Mouse (Mus musculus) c-Kit-positive CD71-positive TER-119-negative erythroid progenitor cells, embryonic 14.5 days (primary cell): ENCODE measurements around the gene Lypd4.
"Not testable (repeated sequence)": the region's sequence is repeated elsewhere in the genome, so short reads cannot be mapped to it uniquely, and the experiment has no call there.

Experiments
- DNase-seq: peaks from one replicate; pipeline ENCODE4 v3.0.0-alpha.2; 2013; ENCODE audit warnings: low read depth

Lypd4 gene

DNA sequence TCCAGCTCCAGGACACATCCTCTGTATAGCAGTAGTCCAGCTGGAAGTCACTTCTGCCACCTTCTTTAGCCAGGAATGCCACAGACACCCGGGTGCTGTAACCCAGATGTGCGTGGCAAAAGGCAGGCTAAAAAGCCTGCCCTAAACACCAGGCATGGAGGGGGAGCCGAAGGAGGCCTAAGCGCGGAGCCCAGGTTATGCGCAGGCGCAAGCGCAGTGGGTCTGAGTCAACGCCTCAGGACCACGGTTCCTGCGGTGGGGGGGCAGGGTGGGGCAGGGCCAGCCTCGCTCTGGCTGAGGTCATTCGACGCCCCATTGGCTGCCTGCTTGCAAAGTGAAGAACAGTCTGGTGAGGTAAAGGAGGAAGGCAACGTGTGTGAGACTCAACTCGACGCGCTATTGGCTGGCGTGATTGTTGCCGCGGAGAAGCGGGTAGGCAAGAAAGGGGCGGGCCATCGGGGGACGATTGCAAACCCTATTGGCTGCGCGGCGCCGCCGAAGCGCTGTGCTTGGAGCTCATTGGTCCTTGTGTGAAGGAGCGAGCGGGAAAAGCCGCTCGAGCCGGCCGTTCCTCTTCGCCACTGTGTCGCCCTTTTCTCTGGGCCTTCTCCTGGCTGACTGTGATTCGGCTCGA lies at the start of gene Lypd4, which contains the start of gene Dmrtc2:
TSS of gene Lypd4 (minus strand) at position 410 of the 634 bp plus-strand sequence.
TSS of gene Dmrtc2 (plus strand) at position 526 of the 634 bp plus-strand sequence.
- DNase-seq, result no peak

DNA sequence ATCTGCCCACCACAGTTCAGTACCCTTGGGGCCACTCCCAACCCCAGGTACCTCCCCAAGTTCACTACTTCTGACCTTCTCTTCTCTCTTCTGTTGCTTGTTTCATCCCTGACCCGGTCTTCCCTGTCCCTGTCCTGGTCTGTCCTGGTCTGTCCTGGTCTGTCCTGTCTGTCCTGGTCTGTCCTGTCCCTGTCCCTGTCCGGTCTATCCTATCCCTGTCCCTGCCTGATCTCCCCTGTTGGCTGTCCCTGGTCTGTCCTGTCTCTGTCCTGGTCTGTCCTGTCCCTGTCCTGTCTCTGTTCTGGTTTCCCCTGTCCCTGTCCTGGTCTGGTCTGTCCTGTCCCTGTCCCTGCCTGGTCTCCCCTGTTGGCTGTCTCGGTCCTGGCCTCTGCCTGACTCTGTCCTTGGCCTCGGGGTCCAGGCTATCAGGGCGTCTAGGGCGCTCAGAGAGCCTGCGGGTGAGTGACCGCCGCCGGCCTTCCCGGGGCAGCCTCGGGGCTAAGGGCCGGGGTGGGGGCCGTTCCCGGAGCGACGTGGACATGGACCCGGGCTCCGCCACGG lies 49.1 kb upstream of the Lypd4 start:
- DNase-seq, result no peak

DNA sequence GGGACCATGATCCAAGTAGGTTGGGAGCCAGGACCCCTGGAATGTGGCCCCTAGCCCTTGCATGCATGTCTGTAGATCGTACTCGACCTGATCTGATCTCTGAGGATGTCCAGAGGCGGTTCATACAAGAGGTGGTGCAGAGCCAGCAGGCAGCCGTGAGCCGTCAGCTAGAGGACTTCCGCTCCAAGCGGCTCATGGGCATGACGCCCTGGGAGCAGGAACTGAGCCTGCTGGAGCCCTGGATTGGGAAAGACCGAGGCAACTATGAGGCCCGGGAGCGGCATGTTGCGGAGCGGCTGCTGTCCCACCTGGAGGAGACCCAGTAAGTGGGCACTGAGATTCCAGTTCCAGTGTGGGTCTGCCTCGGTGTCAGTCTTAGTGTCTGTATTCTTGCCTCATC lies 42.7 kb upstream of the Lypd4 start:
- DNase-seq, result no peak

DNA sequence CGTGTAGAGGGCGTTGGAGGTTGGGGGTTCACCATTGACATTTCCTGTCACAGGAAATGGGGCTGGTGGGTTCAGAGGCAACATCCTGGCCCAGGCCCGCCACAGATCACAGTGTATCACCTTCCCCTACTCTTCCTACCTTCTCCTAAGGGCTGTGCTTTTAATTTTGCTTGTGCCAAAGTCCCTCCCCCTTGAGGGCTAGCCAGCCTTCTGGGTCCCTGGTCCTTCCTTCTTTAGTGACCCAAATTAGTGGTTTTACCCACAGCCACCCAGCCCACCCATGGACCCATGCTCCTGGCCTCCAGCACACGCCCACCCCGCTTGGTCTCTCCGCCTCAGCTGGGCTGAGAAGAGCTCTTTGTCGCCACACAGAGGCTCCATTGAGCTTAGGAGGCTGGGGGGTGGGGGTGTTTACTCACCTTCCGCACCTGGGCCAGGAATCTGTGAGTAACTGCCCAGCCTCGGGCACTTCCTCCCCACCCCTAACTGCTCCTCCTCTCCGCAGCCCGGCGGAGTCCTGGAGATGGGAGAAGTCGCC lies 37.5 kb upstream of the Lypd4 start:
- no peak for DNase-seq

DNA sequence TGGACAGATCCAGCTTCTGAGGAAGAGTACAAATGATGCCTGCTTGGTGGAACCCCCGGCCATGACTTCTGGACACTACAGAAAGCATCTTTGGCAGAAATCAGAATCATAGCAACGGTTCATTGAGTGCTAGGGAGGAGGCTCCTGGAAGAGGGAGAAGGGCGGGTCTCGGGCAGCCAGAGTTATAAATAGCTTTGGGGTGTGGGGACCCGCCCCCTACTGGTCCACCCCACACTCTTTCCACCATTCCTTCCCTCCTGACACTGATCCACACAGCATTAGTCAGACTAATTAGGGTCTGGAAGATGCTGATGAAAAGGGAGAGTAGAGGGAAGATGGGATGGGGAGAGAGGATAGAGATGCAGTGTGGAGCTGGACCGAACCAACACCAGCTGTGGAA lies 36.8 kb upstream of the Lypd4 start:
- DNase-seq, result no peak

DNA sequence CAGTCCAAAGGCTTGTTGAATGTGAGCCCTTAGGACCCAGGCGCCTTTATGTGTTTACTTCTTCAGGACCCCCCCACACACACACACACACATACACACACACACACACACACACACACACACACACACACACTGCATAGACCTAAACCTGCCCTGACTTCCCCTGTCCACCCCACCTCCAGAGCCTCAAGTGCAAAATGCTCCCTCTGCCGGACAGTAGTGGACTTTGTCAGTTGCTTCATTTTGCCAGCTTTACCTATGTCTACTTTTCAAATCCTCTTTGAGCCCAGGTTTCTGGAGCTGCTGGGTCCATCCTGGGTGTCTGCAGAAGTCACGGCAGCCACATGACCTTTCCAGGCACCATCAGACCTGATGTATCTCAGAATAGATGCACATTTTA lies 35.2 kb upstream of the Lypd4 start:
- peak; percentile 75 for DNase-seq

DNA sequence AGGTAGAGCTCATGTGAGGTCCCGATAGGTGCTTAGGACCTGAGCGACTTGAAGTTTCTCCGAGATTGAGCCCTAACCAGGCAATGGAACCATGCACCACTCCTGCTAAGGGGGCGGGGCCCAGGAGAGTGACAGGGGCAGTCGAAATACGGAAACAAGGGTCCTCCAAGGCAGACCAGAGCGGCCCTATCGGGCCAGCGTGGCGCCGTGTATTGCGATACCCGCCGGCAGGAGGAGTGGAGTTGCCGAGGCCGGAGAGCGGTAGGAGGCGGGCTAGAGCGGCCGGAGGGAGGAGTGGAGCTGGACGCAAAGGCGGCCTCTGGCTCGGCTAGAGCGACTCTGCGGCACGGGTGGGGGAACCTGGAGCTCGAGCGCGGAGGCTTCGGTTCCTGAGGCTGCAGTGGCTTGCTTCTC lies 34.3 kb upstream of the Lypd4 start:
- DNase-seq, result peak; percentile 95

DNA sequence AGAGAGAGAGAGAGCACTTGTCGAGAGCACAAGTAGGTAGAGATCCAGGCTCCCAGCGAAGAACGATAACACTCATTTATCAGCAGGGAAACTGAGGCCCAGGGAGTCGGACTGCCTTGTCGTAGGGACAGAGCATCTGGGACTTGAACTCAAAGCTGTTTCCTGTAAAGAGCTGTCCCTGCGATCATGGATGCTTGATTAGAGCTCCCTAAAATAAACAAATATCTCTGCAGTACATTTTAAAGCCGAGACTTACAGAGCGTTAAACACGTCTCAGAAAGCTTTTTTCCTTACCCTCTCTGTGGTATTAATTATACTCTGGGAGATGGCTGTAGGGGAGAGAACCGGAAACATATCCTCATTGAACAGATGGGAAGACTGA lies 33.7 kb upstream of the Lypd4 start:
- DNase-seq, result no peak

DNA sequence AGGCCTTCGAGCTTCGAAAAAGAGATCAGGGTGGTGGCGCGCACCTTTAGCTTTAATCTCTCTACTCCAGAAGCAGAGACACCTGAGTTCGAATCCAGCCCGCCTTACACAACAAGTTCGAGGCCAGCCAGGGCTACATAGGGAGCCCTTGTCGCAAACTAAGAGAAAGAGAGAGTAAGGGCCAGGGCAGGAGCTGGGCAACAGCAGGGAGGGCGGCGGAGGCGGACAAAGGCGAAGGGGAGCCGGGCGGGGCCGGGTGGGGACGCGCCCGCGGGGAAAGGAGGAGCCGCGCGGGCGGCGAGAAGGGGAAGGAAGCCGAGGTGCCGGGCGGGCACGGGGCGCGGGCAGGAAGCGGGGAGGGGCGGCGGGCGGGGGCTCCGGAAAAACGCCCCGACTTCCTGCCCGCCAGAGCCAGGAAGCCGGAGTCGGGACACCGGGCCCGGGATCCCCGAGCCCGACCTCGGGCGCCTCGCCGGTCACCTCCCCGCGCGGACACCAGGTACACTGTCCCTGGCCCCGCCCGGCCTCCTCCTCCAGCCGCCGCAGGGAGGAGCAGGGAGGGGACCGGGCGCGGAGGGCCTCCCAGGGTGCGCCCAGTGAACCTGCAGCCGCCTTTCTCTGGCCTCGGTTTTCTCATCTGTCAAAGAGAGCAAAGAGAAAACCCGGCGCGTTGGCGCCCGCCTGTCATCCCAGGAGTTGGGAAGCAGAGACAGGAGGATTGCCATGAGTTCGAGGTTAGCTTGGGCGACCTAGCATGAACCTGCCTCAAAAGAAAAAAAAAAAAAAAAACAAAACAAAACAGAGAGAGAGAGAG lies 33.1 kb upstream of the Lypd4 start, which contains the start of gene Arhgef1:
TSS of gene Arhgef1 (plus strand) at position 283 of the 814 bp plus-strand sequence.
- DNase-seq, result peak; percentile 52

DNA sequence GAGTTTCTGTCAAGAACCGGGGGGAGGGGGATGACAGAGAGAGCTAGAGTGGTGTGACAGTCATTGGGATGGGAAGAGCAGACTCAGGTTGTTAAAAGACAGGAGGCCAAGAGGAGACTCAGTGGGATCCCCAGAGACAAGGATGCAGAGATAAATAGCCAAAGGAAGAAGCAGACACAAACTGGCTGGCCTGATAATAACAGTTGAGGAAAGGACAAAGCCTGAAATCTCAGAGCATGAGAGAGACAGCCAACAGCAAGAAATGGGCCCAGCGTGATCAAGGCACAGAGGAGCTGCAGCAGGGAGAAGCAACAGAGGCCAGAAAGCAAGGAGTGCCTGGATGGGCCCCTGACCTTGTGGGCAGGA lies 32.5 kb upstream of the Lypd4 start:
- no peak for DNase-seq

DNA sequence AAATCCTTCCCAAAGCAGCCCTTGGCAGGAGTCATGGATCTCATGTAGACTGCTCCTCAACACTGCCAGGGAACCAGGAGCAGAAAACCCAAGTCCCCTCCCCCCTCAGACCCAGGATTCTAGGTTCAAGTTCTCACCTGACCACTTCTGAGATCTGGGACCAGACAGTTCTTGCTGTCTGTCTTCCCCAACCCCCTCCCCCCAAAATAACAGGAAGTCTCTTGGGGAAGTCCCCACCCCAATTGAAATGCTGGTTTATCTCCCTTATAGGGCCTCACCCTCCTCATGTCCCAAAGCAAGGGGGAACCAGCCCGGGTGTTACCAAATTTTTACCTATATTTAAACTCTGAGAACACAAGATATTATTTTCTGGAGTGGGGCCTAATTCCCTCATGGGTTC lies 32.1 kb upstream of the Lypd4 start:
- DNase-seq, result no peak

DNA sequence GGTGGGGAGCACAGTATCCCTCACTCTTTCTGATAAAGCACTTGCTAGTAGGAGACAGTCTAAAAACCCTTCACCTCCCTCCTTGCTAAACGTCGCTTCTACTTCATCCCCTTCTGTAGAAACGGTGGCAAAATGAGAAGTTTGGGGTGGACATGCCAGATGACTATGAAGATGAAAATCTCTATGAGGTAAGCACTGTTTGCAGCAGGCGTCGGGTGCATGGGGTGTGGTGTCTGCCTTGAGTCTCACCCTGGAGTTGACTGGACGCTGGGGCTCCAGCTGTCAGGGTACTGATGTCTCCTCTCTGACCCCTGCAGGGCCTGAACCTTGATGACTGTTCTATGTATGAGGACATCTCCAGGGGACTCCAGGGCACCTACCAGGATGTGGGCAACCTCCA lies 31.4 kb upstream of the Lypd4 start:
- no peak for DNase-seq

DNA sequence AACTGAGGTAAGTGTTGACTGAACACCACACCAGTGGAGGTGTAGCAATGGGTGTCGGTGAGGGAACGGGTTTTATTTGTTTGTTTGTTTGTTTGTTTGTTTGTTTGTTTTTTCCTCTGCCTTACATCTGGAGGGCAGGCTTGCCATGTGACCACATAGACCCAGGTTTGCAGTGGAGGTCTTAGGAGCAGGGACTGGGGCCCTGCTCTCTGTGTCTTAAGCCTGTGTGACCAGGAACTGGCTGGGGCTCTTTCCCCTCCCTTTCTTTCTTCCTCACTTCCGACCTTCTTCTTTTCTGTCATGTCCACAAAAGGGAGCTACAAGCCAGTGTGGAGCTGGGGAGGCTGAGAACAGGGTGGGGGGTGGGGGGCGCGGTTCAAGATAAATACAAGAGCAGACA lies 28.2 kb upstream of the Lypd4 start:
- no peak for DNase-seq

DNA sequence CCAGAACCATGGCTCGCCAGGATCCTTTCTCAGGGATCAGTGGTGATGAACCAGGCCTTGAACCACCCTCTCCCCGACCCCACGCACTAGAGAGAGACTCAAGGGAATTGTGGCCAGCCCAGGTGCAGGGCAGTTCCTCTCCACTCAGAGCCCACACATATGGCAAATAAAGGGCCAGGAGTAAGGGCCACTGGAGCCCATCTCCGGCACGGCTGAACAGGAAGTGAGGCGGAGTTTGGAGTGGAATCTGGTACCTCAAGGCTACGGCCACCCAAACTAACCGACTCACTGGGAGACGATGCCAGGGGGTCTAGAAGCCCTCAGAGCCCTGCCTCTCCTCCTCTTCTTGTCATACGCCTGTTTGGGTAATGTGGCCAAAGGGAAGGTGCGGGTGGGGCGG lies 27.5 kb upstream of the Lypd4 start, which contains the start of gene Cd79a:
TSS of gene Cd79a (plus strand) at position 158 of the 400 bp plus-strand sequence.
- DNase-seq, result no peak

DNA sequence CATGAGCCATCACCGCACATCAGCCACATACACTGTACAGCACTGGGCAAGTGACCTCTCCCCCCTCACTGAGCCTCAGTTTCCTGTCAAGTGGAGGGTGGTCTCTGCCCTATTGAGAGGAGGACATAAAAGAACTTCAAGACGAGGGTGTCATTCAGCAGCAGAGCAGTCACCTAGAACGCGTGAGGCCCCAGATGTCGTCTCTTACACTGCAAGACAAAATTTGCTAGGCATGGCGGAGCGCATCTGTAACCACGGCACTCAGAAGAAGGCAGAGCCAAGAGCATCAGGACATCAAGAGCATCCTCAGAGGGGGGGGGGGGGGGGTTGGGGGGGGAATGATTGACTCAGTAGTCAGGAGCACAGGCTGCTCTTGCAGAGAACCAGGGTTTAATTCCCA lies 26.5 kb upstream of the Lypd4 start:
- DNase-seq, result no peak

DNA sequence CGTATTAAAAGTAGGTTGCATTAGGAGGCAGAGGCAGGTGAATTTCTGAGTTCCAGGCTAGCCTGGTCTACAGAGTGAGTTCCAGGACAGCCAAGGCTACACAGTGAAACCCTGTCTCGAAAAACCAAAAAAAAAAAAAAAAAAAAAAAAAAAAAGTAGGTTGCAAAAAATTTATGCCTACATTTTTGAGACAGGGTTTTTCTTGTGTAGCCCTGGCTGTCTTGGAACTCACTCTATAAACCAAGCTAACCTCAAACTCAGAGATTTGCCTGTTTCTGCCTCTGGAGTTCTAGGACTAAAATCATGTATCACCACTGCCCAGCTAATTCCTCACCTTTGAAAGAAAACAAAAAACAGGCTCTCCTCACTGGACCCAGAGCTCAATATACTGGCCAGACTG lies 26.0 kb upstream of the Lypd4 start:
- DNase-seq, result not testable (repeated sequence)

DNA sequence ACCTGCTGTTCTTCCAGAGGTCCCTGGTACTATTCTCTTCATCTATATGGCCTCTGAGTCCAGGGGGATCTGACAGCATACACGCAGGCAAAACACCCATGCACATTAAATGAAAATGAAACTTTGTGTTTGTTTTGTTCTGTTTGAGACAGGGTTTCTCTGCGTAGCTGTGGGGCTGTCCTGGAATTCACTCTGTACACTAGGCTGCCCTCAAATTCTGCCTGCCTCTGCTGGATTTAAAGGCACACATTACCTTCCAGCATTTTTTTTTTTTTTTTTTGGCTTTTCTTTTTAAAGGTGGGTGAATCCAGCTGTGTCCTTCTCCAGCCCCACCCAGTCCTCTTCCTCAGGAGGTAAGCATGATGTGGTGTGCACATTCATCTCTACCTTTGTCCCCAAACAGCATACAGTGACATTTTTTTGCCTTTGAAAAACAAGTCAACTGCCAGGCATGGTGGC lies 22.4 kb upstream of the Lypd4 start:
- DNase-seq, result no peak

DNA sequence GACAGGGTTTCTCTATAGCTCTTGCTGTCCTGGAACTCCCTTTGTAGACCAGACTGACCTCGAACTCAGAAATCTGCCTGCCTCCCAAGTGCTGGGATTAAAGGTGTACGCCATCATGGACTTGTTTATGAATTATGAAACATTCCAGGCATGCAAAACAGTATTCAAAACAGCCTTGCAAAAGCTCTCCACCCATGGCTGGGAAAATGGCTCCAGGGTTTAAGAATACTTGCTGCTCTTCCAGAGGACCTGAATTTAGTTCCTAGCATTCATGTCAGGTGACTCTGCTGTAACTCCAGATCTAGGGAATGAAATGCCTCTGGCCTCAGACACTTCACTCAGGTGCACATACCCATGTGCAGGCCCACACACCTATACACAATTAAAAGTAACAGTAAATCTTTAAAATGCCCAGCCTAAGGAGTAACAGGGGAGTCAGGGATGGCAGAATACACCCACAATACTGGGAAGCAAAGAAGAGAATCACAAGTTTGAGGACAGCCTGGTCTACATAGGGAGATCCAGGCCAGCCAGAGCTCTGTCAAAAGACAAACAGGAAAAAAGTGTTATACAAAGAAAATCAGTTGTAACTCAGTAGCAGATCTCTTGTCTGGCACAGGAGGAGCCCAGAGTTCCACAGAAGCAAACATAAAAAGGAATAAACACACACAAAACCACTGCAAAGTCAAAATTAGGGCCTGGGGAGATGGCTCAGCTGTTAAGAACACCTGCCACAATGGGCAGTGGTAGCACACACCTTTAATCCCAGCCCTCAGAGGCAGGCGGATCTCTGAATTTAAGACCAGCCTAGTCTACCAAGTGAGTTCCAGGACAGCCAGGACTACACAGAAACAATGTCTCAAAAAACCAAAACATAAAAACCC lies 21.7 kb upstream of the Lypd4 start:
- no peak for DNase-seq

DNA sequence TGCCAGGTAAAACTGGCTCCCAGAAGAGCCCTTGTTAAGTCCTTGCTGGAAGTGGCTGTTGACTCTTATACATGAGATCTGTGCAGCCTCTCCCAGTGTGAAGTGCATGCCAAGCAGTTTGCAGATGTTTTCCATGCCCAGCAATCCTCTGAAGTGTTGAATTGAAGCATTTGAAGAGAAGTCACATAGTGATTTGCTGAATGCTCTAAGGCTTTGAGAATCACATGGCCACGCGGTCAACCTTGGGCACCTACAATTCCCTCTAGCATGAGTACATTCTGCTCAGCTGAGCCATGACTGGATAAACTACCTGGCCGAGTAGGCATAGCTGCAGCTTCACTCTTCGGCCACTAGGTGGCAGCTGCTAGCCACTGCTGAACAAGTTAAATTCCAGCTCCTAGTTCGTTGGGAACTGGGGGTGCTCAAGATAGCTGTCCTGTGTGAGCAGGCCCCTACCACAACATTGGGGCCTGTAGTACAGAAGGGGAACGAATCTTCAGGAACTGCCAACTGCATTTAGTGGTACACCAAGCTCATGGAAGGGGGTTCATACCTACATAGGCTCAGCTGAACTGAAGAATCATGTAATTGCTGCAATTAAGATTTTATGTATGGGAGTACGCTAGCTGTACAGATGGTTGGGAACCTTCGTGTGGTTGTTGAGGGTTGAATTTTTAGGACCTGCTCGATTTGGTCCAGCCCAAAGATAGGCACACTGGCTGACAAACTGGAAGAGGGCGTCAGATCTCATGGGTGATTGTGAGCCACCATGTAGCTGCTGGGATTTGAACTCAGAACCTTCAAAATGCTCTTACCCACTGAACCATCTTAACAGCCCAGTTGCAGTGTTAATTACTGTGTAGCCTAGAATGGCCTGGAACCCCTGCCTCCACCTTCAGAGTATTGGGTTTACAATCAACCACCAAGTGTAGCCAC lies 20.8 kb upstream of the Lypd4 start:
- peak; percentile 87 for DNase-seq

DNA sequence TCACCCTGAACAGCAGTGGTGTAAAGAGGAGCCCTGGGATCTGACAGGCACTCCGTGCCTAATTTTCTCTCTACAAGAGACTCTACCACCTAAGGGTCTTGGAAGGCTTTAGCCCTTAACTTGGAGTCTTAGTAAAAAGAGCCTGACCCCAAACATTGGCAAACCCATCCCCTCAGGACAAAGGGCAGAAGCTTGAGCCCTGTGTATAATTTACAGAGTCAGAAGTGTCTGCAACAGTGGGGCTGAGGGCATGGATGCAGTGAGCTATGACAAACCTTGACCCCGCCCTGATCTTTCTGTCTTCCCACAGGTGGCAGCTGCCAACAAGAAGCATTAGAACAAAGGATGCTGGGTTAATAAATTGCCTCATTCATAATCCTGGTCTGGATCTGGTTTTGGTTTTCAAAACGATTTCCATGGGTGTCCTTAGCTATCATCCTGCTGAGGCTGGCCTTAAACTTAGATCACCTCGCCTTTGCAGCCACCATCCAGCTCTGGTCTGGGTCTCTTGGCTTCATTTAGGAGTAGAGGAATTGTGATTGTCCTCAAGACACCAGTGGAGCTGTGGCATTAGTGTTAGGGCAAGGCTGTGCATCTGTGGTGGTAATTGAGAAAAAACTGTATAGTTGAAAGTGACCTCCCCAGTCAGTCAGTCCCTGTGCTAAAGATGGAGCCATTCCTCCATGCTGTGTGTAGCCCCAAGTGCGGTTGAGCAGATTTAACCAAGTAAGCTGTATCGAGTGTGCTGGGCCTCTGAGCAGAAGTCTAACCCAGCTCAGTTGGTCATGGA lies 19.9 kb upstream of the Lypd4 start:
- DNase-seq, result peak; percentile 40
